Mouse (Mus musculus) left cerebral cortex, postnatal 36 days (tissue): ENCODE measurements at regions not wholly inside any gene's neighbourhood (a gene's known extent, or its start where the extent isn't known, plus 50 kb on each side); places are given as distances from the start of the nearest gene placed in this dataset.

ENCODE experiments used
- DNase-seq, 2 experiments: peaks; one replicate each; pipeline ENCODE4 v3.0.0; 2021 to 2022; ENCODE audit warnings: low spot score in 2 of 2, mixed read lengths in 1 of 2
- intact Hi-C: fragments of 180-260 bp; cut with DNase I; formaldehyde crosslinking; loops from one replicate; pipeline ENCODE4 v1.15.1; 2025

- DNase-seq, result no peak
- intact Hi-C loops, result no loop called here
Measured at GRCm38 (mm10) chr4:48808571-48808970, 145.3 kb downstream of the Cavin4 start.

GRCm38 (mm10) chr4:48833718-48834117 is 170.4 kb downstream of the Cavin4 start:
- DNase-seq, result no peak
- intact Hi-C loops, result no loop called here

- no peak for DNase-seq
- intact Hi-C loops, result no loop called here
Measured at GRCm38 (mm10) chr4:48842777-48843214, 179.5 kb downstream of the Cavin4 start.

GRCm38 (mm10) chr4:48871105-48871504 is 188.0 kb upstream of the Plppr1 start:
- DNase-seq, result no peak

GRCm38 (mm10) chr4:48889074-48889592 is 169.9 kb upstream of the Plppr1 start:
- intact Hi-C loops, result no loop called here
- no peak for DNase-seq

More at GRCm38 (mm10) chr4:48871105-48871504, 188.0 kb upstream of the Plppr1 start:
- intact Hi-C loops, result no loop called here

GRCm38 (mm10) chr4:48904551-48904950 is 154.5 kb upstream of the Plppr1 start:
- intact Hi-C loops, result no loop called here
- no peak for DNase-seq

- intact Hi-C loops, result no loop called here
- no peak for DNase-seq
Measured at GRCm38 (mm10) chr4:48905196-48905867, 153.7 kb upstream of the Plppr1 start.

- intact Hi-C loops, result no loop called here
- DNase-seq, result no peak
Measured at GRCm38 (mm10) chr4:48909161-48909560, 149.9 kb upstream of the Plppr1 start.

- intact Hi-C loops, result no loop called here
- DNase-seq, result no peak
Measured at GRCm38 (mm10) chr4:48913301-48913700, 145.8 kb upstream of the Plppr1 start.

- DNase-seq, result peak; percentile 53 to 61
- intact Hi-C loops, result no loop called here
Measured at GRCm38 (mm10) chr4:48924576-48925459, 134.3 kb upstream of the Plppr1 start.

GRCm38 (mm10) chr4:48938420-48938819 is 120.7 kb upstream of the Plppr1 start:
- intact Hi-C loops, result no loop called here
- DNase-seq, result no peak

- DNase-seq, result peak; percentile 30 to 36
Measured at GRCm38 (mm10) chr4:48938892-48939291, 120.2 kb upstream of the Plppr1 start.

GRCm38 (mm10) chr4:48945266-48945818 is 113.7 kb upstream of the Plppr1 start:
- DNase-seq, result no peak
- intact Hi-C loops, result loop anchor here (10.0 kb wide), 1 partner anchor 109 kb away; the partner anchor contains the start of gene Plppr1

More at GRCm38 (mm10) chr4:48938892-48939291, 120.2 kb upstream of the Plppr1 start:
- intact Hi-C loops, result no loop called here

GRCm38 (mm10) chr4:48952965-48953364 is 106.1 kb upstream of the Plppr1 start:
- intact Hi-C loops, result no loop called here
- DNase-seq, result no peak

- no peak for DNase-seq
- intact Hi-C loops, result no loop called here
Measured at GRCm38 (mm10) chr4:48975810-48976209, 83.3 kb upstream of the Plppr1 start.

GRCm38 (mm10) chr4:48992021-48992420 is 67.1 kb upstream of the Plppr1 start:
- no peak for DNase-seq
- intact Hi-C loops, result no loop called here
